Mouse (Mus musculus) myocyte (in vitro differentiated cells): ENCODE data around the gene Nxnl1.
A peak's percentile ranks its signal among the peaks of the same experiment; 100 is the strongest.

Experiments
- CEBPB ChIP-seq: IDR thresholded peaks from 2 replicates; pipeline ENCODE4 v1.6.1; 2011; ENCODE audit warnings: mild to moderate bottlenecking, moderate library complexity; ENCODE audit not compliant: poor library complexity, insufficient read depth, severe bottlenecking
- E2F4 ChIP-seq: IDR thresholded peaks from one replicate; pipeline ENCODE4 v1.6.1; 2011; ENCODE audit warnings: mild to moderate bottlenecking, control low read depth, moderate library complexity; ENCODE audit not compliant: insufficient read depth
- MAX ChIP-seq: IDR thresholded peaks from one replicate; pipeline ENCODE4 v1.6.1; 2011; ENCODE audit warnings: low read depth, mild to moderate bottlenecking, control low read depth
- MYOD1 ChIP-seq, 3 experiments: IDR thresholded peaks; one replicate each; pipeline ENCODE4 v1.6.1; 2011; ENCODE audit warnings: control low read depth in 2 of 3, low read depth in 2 of 3, mild to moderate bottlenecking in 2 of 3, moderate library complexity in 1 of 3; ENCODE audit not compliant: insufficient read length in 2 of 3, control insufficient read depth in 1 of 3
- MYOG ChIP-seq, 3 experiments: IDR thresholded peaks; one replicate each; pipeline ENCODE4 v1.6.1; 2011; ENCODE audit warnings: control low read depth in 2 of 3, low read depth in 2 of 3, mild to moderate bottlenecking in 2 of 3; ENCODE audit not compliant: insufficient read length in 2 of 3, control insufficient read depth in 1 of 3, insufficient read depth in 1 of 3
- POLR2A ChIP-seq: IDR thresholded peaks from one replicate; pipeline ENCODE4 v1.6.1; 2011; ENCODE audit warnings: low read depth, mild to moderate bottlenecking, control low read depth, moderate library complexity; ENCODE audit not compliant: insufficient read length
- SRF ChIP-seq: IDR thresholded peaks from one replicate; pipeline ENCODE4 v1.6.1; 2011; ENCODE audit warnings: low read depth; ENCODE audit not compliant: control insufficient read depth, insufficient read length
- USF1 ChIP-seq: IDR thresholded peaks from one replicate; pipeline ENCODE4 v1.6.1; 2011; ENCODE audit warnings: low read depth, mild to moderate bottlenecking, control low read depth, moderate library complexity

- TF ChIP-seq POLR2A (no peak), MYOG (IDR thresholded peaks at IDR 0.05; ENCODE audit: control insufficient read depth in 1 of 3, insufficient read depth in 1 of 3, insufficient read length in 2 of 3, low read depth in 2 of 3) (no peak), MYOD1 (IDR thresholded peaks at IDR 0.05; ENCODE audit: control insufficient read depth in 1 of 3, insufficient read length in 2 of 3, low read depth in 2 of 3) (peak in 1 of 3 experiments; percentile 48), CEBPB (no peak), MAX (no peak), SRF (no peak), USF1 (no peak), E2F4 (no peak)
Measured at GRCm38 (mm10) chr8:71575020-71575419, 8.6 kb upstream of the Nxnl1 start.
